Mouse (Mus musculus): Measurements from ENCODE around the gene Tmem144.

GRCm38 (mm10) chr3:79790324-79790723, 62.2 kb downstream of the Tmem144 start:
- TF ChIP-seq POLR2A (IDR thresholded peaks at IDR 0.05; ENCODE audit: extremely low read depth, insufficient read depth, low read length) (no peak), CTCF (IDR thresholded peaks at IDR 0.05; ENCODE audit: extremely low read depth, insufficient read depth, low read length) (no peak)

Measured in cortical plate, adult 2 months (tissue).